Mouse (Mus musculus) large intestine, adult 2 months (tissue): ENCODE measurements around the gene Ttc7b. TPM values are rescaled to one million over a fixed set of nuclear protein-coding genes. Genes with fewer than 3 reads are reported as not detected.

Experiments
- DNase-seq: peaks from one replicate; pipeline ENCODE4 v3.0.0-alpha.2; 2012; ENCODE audit warnings: low read depth, low spot score
- WGBS: fragments of 180-500 bp; shearing (Covaris S2); methylation state at CpG from one replicate; pipeline ENCODE4 v1.1.7; 2018; 5-methylcytosine and 5-hydroxymethylcytosine counted together
- polyA plus RNA-seq: library from polyadenylated mRNA; depleted of rRNA; stranded (reverse); fragments of >200 nt; gene quantifications from 2 replicates; pipeline ENCODE4 v1.2.3, GENCODE M21; 2012

Gene Ttc7b
- polyA plus RNA-seq, 1 experiment, result 9.9 TPM

GRCm38 (mm10) chr12:100323641-100324040 is 197.0 kb downstream of the Ttc7b start:
- WGBS, result 79% methylated on average over 2 of the region's 2 CpGs
- no peak for DNase-seq

GRCm38 (mm10) chr12:100322225-100322624 is 198.4 kb downstream of the Ttc7b start:
- DNase-seq, result no peak
- 87% methylated on average over 2 of the region's 2 CpGs for WGBS

- no peak for DNase-seq
- 89% methylated on average over 4 of the region's 4 CpGs for WGBS
Observed at GRCm38 (mm10) chr12:100321545-100321944, 199.1 kb downstream of the Ttc7b start.

- no peak for DNase-seq
- WGBS, result 57% methylated on average over 4 of the region's 4 CpGs
Observed at GRCm38 (mm10) chr12:100319746-100320145, 200.9 kb downstream of the Ttc7b start.

GRCm38 (mm10) chr12:100317936-100318335 is 202.7 kb downstream of the Ttc7b start:
- no peak for DNase-seq
- WGBS, result 63% methylated on average over 3 of the region's 3 CpGs

GRCm38 (mm10) chr12:100316094-100316493 is 204.5 kb downstream of the Ttc7b start:
- DNase-seq, result no peak
- 75% methylated on average over 9 of the region's 9 CpGs for WGBS

- 82% methylated on average over 8 of the region's 8 CpGs for WGBS
Observed at GRCm38 (mm10) chr12:100315119-100315885, 205.3 kb downstream of the Ttc7b start.

GRCm38 (mm10) chr12:100313785-100314375 is 206.7 kb downstream of the Ttc7b start:
- DNase-seq, result no peak
- WGBS, result 82% methylated on average over 12 of the region's 12 CpGs

More at GRCm38 (mm10) chr12:100315119-100315885, 205.3 kb downstream of the Ttc7b start:
- no peak for DNase-seq

- WGBS, result 75% methylated on average over 6 of the region's 6 CpGs
- no peak for DNase-seq
Observed at GRCm38 (mm10) chr12:100313209-100313608, 207.4 kb downstream of the Ttc7b start.

GRCm38 (mm10) chr12:100310471-100311392 is 209.9 kb downstream of the Ttc7b start:
- 74% methylated on average over 6 of the region's 6 CpGs for WGBS
- DNase-seq, result no peak

- WGBS, result 80% methylated on average over 4 of the region's 4 CpGs
- DNase-seq, result no peak
Observed at GRCm38 (mm10) chr12:100309201-100309600, 211.4 kb downstream of the Ttc7b start.

GRCm38 (mm10) chr12:100307501-100308260 is 212.9 kb downstream of the Ttc7b start:
- DNase-seq, result no peak
- WGBS, result 29% methylated on average over 7 of the region's 8 CpGs

GRCm38 (mm10) chr12:100306336-100306735 is 214.3 kb downstream of the Ttc7b start:
- DNase-seq, result no peak
- WGBS, result 68% methylated on average over 1 of the region's 1 CpGs

- 80% methylated on average over 4 of the region's 4 CpGs for WGBS
Observed at GRCm38 (mm10) chr12:100305051-100305673, 215.5 kb downstream of the Ttc7b start.

GRCm38 (mm10) chr12:100304280-100304679 is 216.3 kb downstream of the Ttc7b start:
- no peak for DNase-seq
- WGBS, result 45% methylated on average over 2 of the region's 2 CpGs

More at GRCm38 (mm10) chr12:100305051-100305673, 215.5 kb downstream of the Ttc7b start:
- DNase-seq, result no peak

- no peak for DNase-seq
- WGBS, result 82% methylated on average over 7 of the region's 7 CpGs
Observed at GRCm38 (mm10) chr12:100303141-100303540, 217.5 kb downstream of the Ttc7b start.

- WGBS, result 79% methylated on average over 5 of the region's 5 CpGs
- DNase-seq, result no peak
Observed at GRCm38 (mm10) chr12:100300446-100300845, 220.2 kb downstream of the Ttc7b start.

GRCm38 (mm10) chr12:100299322-100299726 is 221.3 kb downstream of the Ttc7b start:
- 80% methylated on average over 8 of the region's 8 CpGs for WGBS
- no peak for DNase-seq

- 90% methylated on average over 2 of the region's 2 CpGs for WGBS
- DNase-seq, result no peak
Observed at GRCm38 (mm10) chr12:100298788-100299187, 221.8 kb downstream of the Ttc7b start.
